ENCODE assay signal across 9 mouse cellular contexts in genomic region chrX:13469160-13470116, GRCm38 (mm10). TPM values are rescaled to one million over a fixed set of nuclear protein-coding genes. Genes with fewer than 3 reads are reported as not detected.
DNase-seq lines count a peak whose midpoint lies in the region; ATAC-seq lines count a peak whose summit lies in the region.
"Had no signal": no experiment of that assay in that cellular context is flagged by ENCODE, and none has a peak within 500 bp of the region (broad histone marks: within the 10 kb centered on the region; RNA-seq: fewer than 3 reads in every experiment).

No protein-coding gene starts in this region.

- 49% methylated on average over 9 of the region's 9 CpGs for WGBS in large intestine, adult 2 months
- 80% methylated on average over 9 of the region's 9 CpGs for WGBS in midbrain, embryonic 10.5 days

- no peak for DNase-seq in frontal cortex, postnatal 25 days (ENCODE audit: low spot score in 2 of 2)
- peak; percentile 10 to 43 for DNase-seq in adrenal gland, postnatal 36 days
- peak; percentile 86 to 90 for DNase-seq in heart, adult 18-20 months
- peak; percentile 25 for DNase-seq in large intestine, adult 2 months (ENCODE audit: low read depth, low spot score)
- DNase-seq in lung, postnatal 36 days = peak; percentile 88
- DNase-seq in midbrain, embryonic 10.5 days (ENCODE audit: low spot score) = no peak
- DNase-seq in thymus, postnatal 36 days = no peak

- no peaks in the 10 kb centered on the region for H3K4me1 ChIP-seq in midbrain, embryonic 10.5 days
- H3K4me1 ChIP-seq: neural tube, embryonic 12.5 days had no signal

- H3K27me3 ChIP-seq in midbrain, embryonic 10.5 days (ENCODE audit: low read depth, poor library complexity, severe bottlenecking) = peaks cover 88% of the 10 kb centered on the region
- H3K27me3 ChIP-seq: neural tube, embryonic 12.5 days had no signal

- H3K36me3 ChIP-seq in midbrain, embryonic 10.5 days = no peaks in the 10 kb centered on the region
- H3K36me3 ChIP-seq: neural tube, embryonic 12.5 days had no signal

- no peaks in the 10 kb centered on the region for H3K9me3 ChIP-seq in midbrain, embryonic 10.5 days (replicated peaks)
- H3K9me3 ChIP-seq: neural tube, embryonic 12.5 days had no signal

- no peak overlapping the region for H3K27ac ChIP-seq in midbrain, embryonic 10.5 days (replicated peaks)
- H3K27ac ChIP-seq: neural tube, embryonic 12.5 days had no signal

- no peak overlapping the region for H3K4me3 ChIP-seq in midbrain, embryonic 10.5 days
- H3K4me3 ChIP-seq: neural tube, embryonic 12.5 days had no signal

- ATAC-seq in frontal cortex, adult (ENCODE audit: low TSS enrichment) = peak; percentile 86

RNA-seq across cellular contexts. Expression of gene Nyx, which starts 3.5 kb away (rescaled TPM):
- total RNA-seq in adrenal gland, postnatal 36 days (2021) = under 1 TPM; 0.30 TPM
- total RNA-seq in heart, adult 18-20 months (2021) = under 1 TPM; 0.23 to 0.27 TPM
- polyA plus RNA-seq in large intestine, adult 2 months (2012; rRNA removed) = 0.30 and 0.56 TPM in 2 replicates
- 0.02 and 0.06 TPM in 2 replicates for polyA plus RNA-seq in midbrain, embryonic 10.5 days (2016; fragmentation: Nextera tagmentation; extraction: Ambion mirVana)

Comparison
In these comparisons a context has a peak if more than half of its experiments do, and no peak if none do; other contexts are left out.
1. DNase-seq: peak in adrenal gland, postnatal 36 days (2 of 2), heart, adult 18-20 months (2 of 2), large intestine, adult 2 months (single experiment) and lung, postnatal 36 days (single experiment); none in frontal cortex, postnatal 25 days (0 of 2), midbrain, embryonic 10.5 days (single experiment) and thymus, postnatal 36 days (0 of 2).